In genomic region chr1:181923384-181923783, GRCm38 (mm10) we compare ENCODE assay signal across 8 mouse cellular contexts.
DNase-seq lines count a peak whose midpoint lies in the region; ATAC-seq and TF ChIP-seq lines count a peak whose summit lies in the region.

No protein-coding gene starts in this region.

- H3K4me2 ChIP-seq in hindbrain, embryonic 14.5 days (replicated peaks) = no peak overlapping the region
- H3K4me2 ChIP-seq in liver, embryonic 12.5 days = peak overlapping the region; percentile 58

- H3K27ac ChIP-seq in hindbrain, embryonic 14.5 days = 0 out of 2 replicates have a peak overlapping the region, but pooled peaks have one; percentile 43
- H3K27ac ChIP-seq in liver, embryonic 12.5 days = no peak overlapping the region
- H3K27ac ChIP-seq in testis, adult 2 months (ENCODE audit: control insufficient read depth, insufficient read depth, low read depth, low read length) = no peak overlapping the region

- H3K9me3 ChIP-seq in E14TG2a.4 (ENCODE audit: low read length) = no peaks in the 10 kb centered on the region
- no peaks in the 10 kb centered on the region for H3K9me3 ChIP-seq in hindbrain, embryonic 14.5 days (ENCODE audit: control insufficient read depth, low read length)
- no peaks in the 10 kb centered on the region for H3K9me3 ChIP-seq in liver, embryonic 12.5 days (replicated peaks)

- H3K4me3 ChIP-seq in E14TG2a.4 (replicated peaks; ENCODE audit: low read length) = peak overlapping the region; percentile 48
- H3K4me3 ChIP-seq in hindbrain, embryonic 14.5 days (replicated peaks; ENCODE audit: low read length) = no peak overlapping the region
- H3K4me3 ChIP-seq in liver, embryonic 12.5 days = peak overlapping the region; percentile 34; the same call in 1 of the 2 replicates
- H3K4me3 ChIP-seq in testis, adult 2 months (ENCODE audit: control insufficient read depth, low read depth, low read length) = peak overlapping the region; percentile 76

- no peaks in the 10 kb centered on the region for H3K27me3 ChIP-seq in E14TG2a.4 (ENCODE audit: insufficient read depth, low read length)
- no peaks in the 10 kb centered on the region for H3K27me3 ChIP-seq in hindbrain, embryonic 14.5 days (ENCODE audit: control insufficient read depth, insufficient read depth, low read length)
- no peaks in the 10 kb centered on the region for H3K27me3 ChIP-seq in liver, embryonic 12.5 days (replicated peaks)
- H3K27me3 ChIP-seq in testis, adult 2 months (ENCODE audit: control insufficient read depth, insufficient read depth, low read length) = no peaks in the 10 kb centered on the region

- no peak for TF ChIP-seq POLR2A in testis, adult 2 months (IDR thresholded peaks at IDR 0.05; ENCODE audit: control insufficient read depth, low read depth, low read length)

- H3K36me3 ChIP-seq in E14TG2a.4 (ENCODE audit: insufficient read depth, low read length) = peaks cover 67% of the 10 kb centered on the region
- H3K36me3 ChIP-seq in hindbrain, embryonic 14.5 days (replicated peaks; ENCODE audit: control insufficient read depth, insufficient read depth) = peaks cover 37% of the 10 kb centered on the region
- H3K36me3 ChIP-seq in liver, embryonic 12.5 days = 0 out of 2 replicates have a peak, but pooled peaks cover 2% of the 10 kb centered on the region
- no peaks in the 10 kb centered on the region for H3K36me3 ChIP-seq in testis, adult 2 months (ENCODE audit: control insufficient read depth, insufficient read depth, low read length)

- no peak for ATAC-seq in hindbrain, embryonic 14.5 days (ENCODE audit: low FRiP score)
- ATAC-seq in liver, embryonic 12.5 days = no peak

- no peak for TF ChIP-seq CTCF in E14TG2a.4 (conservative IDR thresholded peaks at IDR 0.05; ENCODE audit: low read length)
- no peak for TF ChIP-seq CTCF in testis, adult 2 months (IDR thresholded peaks at IDR 0.05; ENCODE audit: control insufficient read depth, insufficient read depth, insufficient replicate concordance, low read depth, low read length)

- 73% methylated on average over 24 of the region's 24 CpGs for WGBS in hindbrain, embryonic 14.5 days
- WGBS in liver, embryonic 12.5 days (ENCODE audit: insufficient replicate concordance) = 59% methylated on average over 23 of the region's 24 CpGs

- H3K4me1 ChIP-seq in E14TG2a.4 (replicated peaks; ENCODE audit: low read depth, low read length) = peaks cover 75% of the 10 kb centered on the region
- H3K4me1 ChIP-seq in hindbrain, embryonic 14.5 days (replicated peaks; ENCODE audit: control insufficient read depth, insufficient read depth, low read length) = no peaks in the 10 kb centered on the region
- H3K4me1 ChIP-seq in liver, embryonic 12.5 days = peaks cover 7% of the 10 kb centered on the region; the same call in 1 of the 2 replicates
- peaks cover 2% of the 10 kb centered on the region; the same call in 1 of the 2 replicates for H3K4me1 ChIP-seq in testis, adult 2 months (ENCODE audit: control insufficient read depth, insufficient read depth, low read length)

- H3K9ac ChIP-seq in hindbrain, embryonic 14.5 days = no peak overlapping the region
- no peak overlapping the region for H3K9ac ChIP-seq in liver, embryonic 12.5 days

- DNase-seq in adrenal gland, adult (ENCODE audit: inconsistent age in 2 of 2, low spot score in 1 of 2) = peak; percentile 30 to 31
- no peak for DNase-seq in adrenal gland, adult 18-20 months (ENCODE audit: low spot score in 2 of 2)
- peak; percentile 79 for DNase-seq in forelimb bud, embryonic 11.5 days (ENCODE audit: low read depth, low spot score)
- peak; percentile 50 for DNase-seq in hindbrain, embryonic 14.5 days (ENCODE audit: low spot score)
- no peak for DNase-seq in spleen, adult 12 weeks (ENCODE audit: low spot score)

Comparison
In these comparisons a context has a peak if more than half of its experiments do, and no peak if none do; other contexts are left out.
1. DNase-seq: peak in adrenal gland, adult (2 of 2), forelimb bud, embryonic 11.5 days (single experiment) and hindbrain, embryonic 14.5 days (single experiment); none in adrenal gland, adult 18-20 months (0 of 2) and spleen, adult 12 weeks (single experiment).